Mouse (Mus musculus): ENCODE results near the gene Arpin.

- TF ChIP-seq GATA1 (IDR thresholded peaks at IDR 0.05; ENCODE audit: borderline replicate concordance, low read length) (no peak), FLI1 (IDR thresholded peaks at IDR 0.05; ENCODE audit: low read length) (no peak)
Measured at GRCm38 (mm10) chr7:79900753-79901152, 34.4 kb downstream of the Arpin start.

All from megakaryocyte, embryonic 14.5 days (primary cell).